Comparison of ENCODE assay signal across 1 mouse cellular context in the genomic region with DNA sequence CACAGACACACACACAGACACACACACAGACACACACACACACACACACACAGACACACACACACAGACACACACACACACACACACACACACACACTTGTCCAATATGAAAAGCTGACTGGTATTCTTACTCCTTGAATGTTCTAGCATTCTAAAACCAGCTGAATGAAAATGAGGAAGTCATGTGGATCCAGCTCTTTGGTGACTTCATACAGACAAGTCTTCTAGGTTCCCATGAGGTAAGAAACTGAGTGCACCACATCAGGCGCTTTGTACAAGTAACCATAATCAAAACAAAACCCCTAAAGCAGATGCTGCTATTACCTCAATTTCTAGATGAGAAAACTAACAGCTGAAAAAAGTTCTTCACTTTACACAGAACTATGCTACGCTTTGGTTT.
TF ChIP-seq lines count a peak whose summit lies in the region.

No protein-coding gene starts in this region.

TF ChIP-seq in MEL, 35 proteins besides CTCF, POLR2A, EP300 and RAD21:
- TF ChIP-seq MYB (IDR thresholded peaks at IDR 0.05; ENCODE audit: low read depth, low read length) (no peak), ETS1 (IDR thresholded peaks at IDR 0.05; ENCODE audit: low read depth, low read length) (peak; percentile 66), GABPA (IDR thresholded peaks at IDR 0.05; ENCODE audit: low read depth, low read length) (no peak), ZNF384 (IDR thresholded peaks at IDR 0.05; ENCODE audit: low read depth, low read length) (no peak)
